Mouse (Mus musculus) mature B cell (primary cell): ENCODE measurements around the gene Gpd1.

Experiments
- in situ Hi-C: fragments of 300-500 bp; cut with MboI; formaldehyde crosslinking; loops from 2 replicates; pipeline ENCODE4 v1.14.3; 2019

Gpd1 gene

GRCm38 (mm10) chr15:99771601-99772276, 54.4 kb downstream of the Gpd1 start:
- in situ Hi-C loops = loop anchor here (5.0 kb wide), 1 partner anchor 49 kb away; no protein-coding TSS in a partner anchor

- in situ Hi-C loops = loop anchor here (5.0 kb wide), 1 partner anchor 50 kb away; no protein-coding TSS in a partner anchor
Measured at GRCm38 (mm10) chr15:99772277-99772880, 55.1 kb downstream of the Gpd1 start.

GRCm38 (mm10) chr15:99772881-99772924, 55.4 kb downstream of the Gpd1 start, which contains the start of gene Cers5:
Gene Cers5, minus strand, starts transcription at chr15:99772885.
- in situ Hi-C loops = loop anchor here (5.0 kb wide), 1 partner anchor 50 kb away; no protein-coding TSS in a partner anchor

- in situ Hi-C loops = loop anchor here (5.0 kb wide), 1 partner anchor 51 kb away; no protein-coding TSS in a partner anchor
Measured at GRCm38 (mm10) chr15:99772925-99773324, 55.6 kb downstream of the Gpd1 start.
